In genomic region chr8:89040751-89041420, GRCm38 (mm10) we compare ENCODE assay signal across 8 mouse cellular contexts. TPM values are rescaled to one million over a fixed set of nuclear protein-coding genes. Genes with fewer than 3 reads are reported as not detected.
DNase-seq lines count a peak whose midpoint lies in the region; ATAC-seq and TF ChIP-seq lines count a peak whose summit lies in the region.

No protein-coding gene starts in this region.

- peak overlapping the region; percentile 86 for H3K4me2 ChIP-seq in hindbrain, embryonic 13.5 days
- peak overlapping the region; percentile 78 for H3K4me2 ChIP-seq in limb, embryonic 15.5 days
- H3K4me2 ChIP-seq in stomach, embryonic 14.5 days (replicated peaks; ENCODE audit: low read depth, low read length), result peak overlapping the region; percentile 86

- TF ChIP-seq CTCF in ES-Bruce4 (IDR thresholded peaks at IDR 0.05; ENCODE audit: low read depth, low read length), result no peak
- TF ChIP-seq CTCF in thymus, adult 2 months (IDR thresholded peaks at IDR 0.05; ENCODE audit: borderline replicate concordance, control insufficient read depth, extremely low read depth, insufficient read depth, low read length, poor library complexity), result no peak

- 2% methylated on average over 39 of the region's 40 CpGs for WGBS in hindbrain, embryonic 13.5 days
- WGBS in limb, embryonic 15.5 days, result 7% methylated on average over 40 of the region's 40 CpGs
- 5% methylated on average over 40 of the region's 40 CpGs for WGBS in stomach, embryonic 14.5 days
- 9% methylated on average over 40 of the region's 40 CpGs for WGBS in thymus, adult 2 months

- peak; percentile 64 for DNase-seq in ZHBTc4 (ENCODE audit: low read depth, low spot score)
- DNase-seq in urinary bladder, adult 2 months (ENCODE audit: low spot score), result no peak
- DNase-seq in thymus, adult 2 months, result no peak
- DNase-seq in layer of hippocampus, adult 11-12 months (ENCODE audit: low spot score), result no peak

- peak overlapping the region; percentile 76 for H3K27ac ChIP-seq in ES-Bruce4 (ENCODE audit: insufficient read depth, low read length)
- H3K27ac ChIP-seq in hindbrain, embryonic 13.5 days, result peak overlapping the region; percentile 94
- H3K27ac ChIP-seq in limb, embryonic 15.5 days, result peak overlapping the region; percentile 90
- no peak overlapping the region for H3K27ac ChIP-seq in stomach, embryonic 14.5 days (ENCODE audit: low read length)
- H3K27ac ChIP-seq in thymus, adult 2 months (ENCODE audit: control insufficient read depth, insufficient read depth, low read length), result no peak overlapping the region

- no peaks in the 10 kb centered on the region for H3K9me3 ChIP-seq in ES-Bruce4 (replicated peaks; ENCODE audit: control insufficient read depth, insufficient read depth, low read length, poor library complexity, severe bottlenecking)
- no peaks in the 10 kb centered on the region for H3K9me3 ChIP-seq in hindbrain, embryonic 13.5 days
- H3K9me3 ChIP-seq in limb, embryonic 15.5 days, result no peaks in the 10 kb centered on the region
- H3K9me3 ChIP-seq in stomach, embryonic 14.5 days (ENCODE audit: control insufficient read depth, low read depth, low read length), result no peaks in the 10 kb centered on the region

- peak overlapping the region; percentile 94 for H3K4me3 ChIP-seq in ES-Bruce4 (ENCODE audit: low read depth, low read length)
- H3K4me3 ChIP-seq in hindbrain, embryonic 13.5 days, result peak overlapping the region; percentile 61
- H3K4me3 ChIP-seq in limb, embryonic 15.5 days, result peak overlapping the region; percentile 57
- H3K4me3 ChIP-seq in stomach, embryonic 14.5 days (ENCODE audit: low read depth, low read length), result peak overlapping the region; percentile 47
- no peak overlapping the region for H3K4me3 ChIP-seq in thymus, adult 2 months (ENCODE audit: control insufficient read depth, insufficient read depth, low read length)

- no peaks in the 10 kb centered on the region for H3K27me3 ChIP-seq in ES-Bruce4 (ENCODE audit: control insufficient read depth, insufficient read depth, low read length, poor library complexity, severe bottlenecking)
- H3K27me3 ChIP-seq in hindbrain, embryonic 13.5 days, result peaks cover 60% of the 10 kb centered on the region
- H3K27me3 ChIP-seq in limb, embryonic 15.5 days, result peaks cover 68% of the 10 kb centered on the region
- peaks cover 41% of the 10 kb centered on the region for H3K27me3 ChIP-seq in stomach, embryonic 14.5 days (ENCODE audit: control insufficient read depth, insufficient read depth, low read length)
- peaks cover 10% of the 10 kb centered on the region for H3K27me3 ChIP-seq in thymus, adult 2 months (ENCODE audit: control insufficient read depth, insufficient read depth, low read length)

- H3K36me3 ChIP-seq in ES-Bruce4 (ENCODE audit: control insufficient read depth, insufficient read depth, low read length, poor library complexity, severe bottlenecking), result peaks cover 36% of the 10 kb centered on the region
- no peaks in the 10 kb centered on the region for H3K36me3 ChIP-seq in hindbrain, embryonic 13.5 days
- H3K36me3 ChIP-seq in limb, embryonic 15.5 days, result no peaks in the 10 kb centered on the region
- no peaks in the 10 kb centered on the region for H3K36me3 ChIP-seq in stomach, embryonic 14.5 days (ENCODE audit: control insufficient read depth, insufficient read depth, low read length)
- H3K36me3 ChIP-seq in thymus, adult 2 months (ENCODE audit: control insufficient read depth, insufficient read depth, low read length), result no peaks in the 10 kb centered on the region

- peaks cover 3% of the 10 kb centered on the region for H3K4me1 ChIP-seq in ES-Bruce4 (ENCODE audit: control insufficient read depth, insufficient read depth, low read length)
- H3K4me1 ChIP-seq in hindbrain, embryonic 13.5 days (replicated peaks), result peaks cover 60% of the 10 kb centered on the region
- peaks cover 48% of the 10 kb centered on the region for H3K4me1 ChIP-seq in limb, embryonic 15.5 days
- peaks cover 11% of the 10 kb centered on the region for H3K4me1 ChIP-seq in stomach, embryonic 14.5 days (ENCODE audit: control insufficient read depth, insufficient read depth, low read length)
- H3K4me1 ChIP-seq in thymus, adult 2 months (replicated peaks; ENCODE audit: control insufficient read depth, insufficient read depth, low read length), result no peaks in the 10 kb centered on the region

- no peak for TF ChIP-seq POLR2A in ES-Bruce4 (IDR thresholded peaks at IDR 0.05; ENCODE audit: insufficient read depth, low read length)
- no peak for TF ChIP-seq POLR2A in thymus, adult 2 months (IDR thresholded peaks at IDR 0.05; ENCODE audit: control insufficient read depth, extremely low read depth, insufficient read depth, low read length, poor library complexity)

- no peak for ATAC-seq in hindbrain, embryonic 13.5 days (ENCODE audit: low FRiP score)
- ATAC-seq in limb, embryonic 15.5 days (ENCODE audit: insufficient number of reproducible peaks, low FRiP score, low TSS enrichment, low read depth), result no peak
- ATAC-seq in stomach, embryonic 14.5 days (ENCODE audit: insufficient number of reproducible peaks, insufficient read depth, low FRiP score, low read depth), result no peak

- H3K9ac ChIP-seq in ES-Bruce4 (ENCODE audit: low read depth, poor library complexity, severe bottlenecking), result peak overlapping the region; percentile 100
- peak overlapping the region; percentile 86 for H3K9ac ChIP-seq in hindbrain, embryonic 13.5 days
- peak overlapping the region; percentile 61 for H3K9ac ChIP-seq in limb, embryonic 15.5 days
- H3K9ac ChIP-seq in stomach, embryonic 14.5 days (replicated peaks; ENCODE audit: low read depth, low read length), result no peak overlapping the region; the same call in 1 of the 2 replicates

- TF ChIP-seq EP300 in ES-Bruce4 (IDR thresholded peaks at IDR 0.05; ENCODE audit: insufficient read depth, low read depth, low read length), result no peak

RNA-seq across cellular contexts. Expression of gene Sall1, which starts 3.1 kb away (rescaled TPM):
- polyA plus RNA-seq in ES-Bruce4 (2011; ENCODE audit: insufficient read depth, insufficient read length, low read depth, missing spikeins), result 58.9 and 60.4 TPM in 2 replicates
- polyA plus RNA-seq in hindbrain, embryonic 13.5 days (2015; fragmentation: Nextera tagmentation; extraction: Ambion mirVana), result 9.3 and 10.5 TPM in 2 replicates
- 4.5 and 6.0 TPM in 2 replicates for polyA plus RNA-seq in limb, embryonic 15.5 days (2015; fragmentation: Nextera tagmentation; extraction: Ambion mirVana)
- 0.52 and 0.62 TPM in 2 replicates for polyA plus RNA-seq in stomach, embryonic 14.5 days (2014; fragmentation: Nextera tagmentation; extraction: Ambion mirVana)
- 0.03 TPM in 2 replicates for polyA plus RNA-seq in urinary bladder, adult 2 months (2012; rRNA removed)
- 0.03 and 0.04 TPM in 2 replicates for polyA plus RNA-seq in thymus, adult 2 months (2012; rRNA removed)

Comparison
In these comparisons a context has a peak if more than half of its experiments do, and no peak if none do; other contexts are left out.
1. H3K27ac ChIP-seq: peak in ES-Bruce4 (single experiment), hindbrain, embryonic 13.5 days (single experiment) and limb, embryonic 15.5 days (single experiment); none in stomach, embryonic 14.5 days (single experiment) and thymus, adult 2 months (single experiment).
2. Peak in every context shown above with its lines, with median percentiles within 50 percentile points of each other: H3K4me2 ChIP-seq.